ENCODE assay signal across 9 mouse cellular contexts in the genomic region with DNA sequence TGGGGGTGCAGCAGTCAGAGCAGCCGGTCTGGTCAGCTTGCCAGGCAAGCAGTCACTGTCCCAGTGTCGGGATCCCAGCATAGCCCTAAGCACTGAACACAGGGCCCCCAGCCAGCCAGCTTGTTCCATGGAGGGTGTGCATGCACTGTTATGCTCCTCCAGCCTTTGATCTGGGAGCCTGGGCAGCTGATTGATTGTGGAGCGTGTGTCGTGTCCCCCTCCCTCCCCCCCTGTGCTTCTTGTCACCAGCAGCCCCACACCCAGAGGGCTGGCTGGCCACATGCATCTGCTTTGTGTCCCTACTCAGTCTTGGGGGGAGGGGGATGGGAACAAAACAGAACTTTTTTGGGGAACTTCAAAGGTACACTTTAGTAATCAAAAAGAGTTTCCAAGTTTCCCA. TPM values are rescaled to one million over a fixed set of nuclear protein-coding genes. Genes with fewer than 3 reads are reported as not detected.
DNase-seq lines count a peak whose midpoint lies in the region; ATAC-seq lines count a peak whose summit lies in the region.
"Had no signal": no experiment of that assay in that cellular context is flagged by ENCODE, and none has a peak within 500 bp of the region (broad histone marks: within the 10 kb centered on the region; RNA-seq: fewer than 3 reads in every experiment).

No protein-coding gene starts in this region.

- DNase-seq in kidney, postnatal 25 days, result no peak
- DNase-seq in neural tube, embryonic 11.5 days (ENCODE audit: low spot score), result peak; percentile 62
- DNase-seq in frontal cortex, postnatal 14 days (ENCODE audit: low spot score in 2 of 2), result no peak
- no peak for DNase-seq in ovary, postnatal 36 days (ENCODE audit: low spot score)

- H3K27me3 ChIP-seq in kidney, embryonic 15.5 days, result no peaks in the 10 kb centered on the region
- H3K27me3 ChIP-seq in embryonic facial prominence, embryonic 12.5 days, result no peaks in the 10 kb centered on the region
- no peaks in the 10 kb centered on the region for H3K27me3 ChIP-seq in hindbrain, embryonic 16.5 days (replicated peaks; ENCODE audit: control insufficient read depth, insufficient read depth, low read length)
- no peaks in the 10 kb centered on the region for H3K27me3 ChIP-seq in neural tube, embryonic 11.5 days (ENCODE audit: control insufficient read depth, insufficient read depth, low read length)

- peak; percentile 66 for ATAC-seq in kidney, embryonic 15.5 days (replicated peaks; ENCODE audit: low FRiP score)
- no peak for ATAC-seq in embryonic facial prominence, embryonic 12.5 days (ENCODE audit: insufficient number of reproducible peaks, insufficient read depth, low FRiP score, low TSS enrichment)
- ATAC-seq in hindbrain, embryonic 16.5 days, result peak; percentile 81
- peak; percentile 83 for ATAC-seq in neural tube, embryonic 11.5 days (ENCODE audit: insufficient read depth, low FRiP score, low TSS enrichment)
- ATAC-seq in megakaryocyte, adult 5-6 weeks (ENCODE audit: poor library complexity, severe bottlenecking), result no peak

- H3K4me1 ChIP-seq in kidney, embryonic 15.5 days, result peaks cover 48% of the 10 kb centered on the region
- peaks cover 17% of the 10 kb centered on the region for H3K4me1 ChIP-seq in embryonic facial prominence, embryonic 12.5 days
- H3K4me1 ChIP-seq in hindbrain, embryonic 16.5 days (ENCODE audit: control insufficient read depth, insufficient read depth, low read depth, low read length), result no peaks in the 10 kb centered on the region
- peaks cover 17% of the 10 kb centered on the region for H3K4me1 ChIP-seq in neural tube, embryonic 11.5 days (ENCODE audit: control insufficient read depth, insufficient read depth, low read length)

- 15% methylated on average over 4 of the region's 4 CpGs for WGBS in kidney, embryonic 15.5 days
- 18% methylated on average over 4 of the region's 4 CpGs for WGBS in embryonic facial prominence, embryonic 12.5 days
- 9% methylated on average over 4 of the region's 4 CpGs for WGBS in hindbrain, embryonic 16.5 days
- WGBS in neural tube, embryonic 11.5 days, result 4% methylated on average over 4 of the region's 4 CpGs

- H3K27ac ChIP-seq in kidney, embryonic 15.5 days, result peak overlapping the region; percentile 86
- H3K27ac ChIP-seq in embryonic facial prominence, embryonic 12.5 days, result peak overlapping the region; percentile 68; the same call in 1 of the 2 replicates
- H3K27ac ChIP-seq in hindbrain, embryonic 16.5 days (ENCODE audit: low read depth, low read length), result no peak overlapping the region
- H3K27ac ChIP-seq in neural tube, embryonic 11.5 days (ENCODE audit: low read depth, low read length), result peak overlapping the region; percentile 39; the same call in 1 of the 2 replicates

- H3K4me3 ChIP-seq in kidney, embryonic 15.5 days (replicated peaks), result no peak overlapping the region
- no peak overlapping the region for H3K4me3 ChIP-seq in embryonic facial prominence, embryonic 12.5 days
- H3K4me3 ChIP-seq in hindbrain, embryonic 16.5 days (ENCODE audit: low read length), result no peak overlapping the region
- no peak overlapping the region for H3K4me3 ChIP-seq in neural tube, embryonic 11.5 days (ENCODE audit: low read depth, low read length)

- peak overlapping the region; percentile 4; the same call in 1 of the 2 replicates for H3K4me2 ChIP-seq in kidney, embryonic 15.5 days
- H3K4me2 ChIP-seq in embryonic facial prominence, embryonic 12.5 days (replicated peaks), result no peak overlapping the region
- no peak overlapping the region for H3K4me2 ChIP-seq in hindbrain, embryonic 16.5 days (ENCODE audit: low read length)
- no peak overlapping the region for H3K4me2 ChIP-seq in neural tube, embryonic 11.5 days (ENCODE audit: low read depth)

- no peak overlapping the region for H3K9ac ChIP-seq in kidney, embryonic 15.5 days
- H3K9ac ChIP-seq in embryonic facial prominence, embryonic 12.5 days, result no peak overlapping the region
- H3K9ac ChIP-seq in hindbrain, embryonic 16.5 days (ENCODE audit: low read depth, low read length), result no peak overlapping the region
- H3K9ac ChIP-seq in neural tube, embryonic 11.5 days (ENCODE audit: low read length), result peak overlapping the region; percentile 28

- H3K9me3 ChIP-seq in kidney, embryonic 15.5 days (replicated peaks), result no peaks in the 10 kb centered on the region
- no peaks in the 10 kb centered on the region for H3K9me3 ChIP-seq in embryonic facial prominence, embryonic 12.5 days
- H3K9me3 ChIP-seq in hindbrain, embryonic 16.5 days (ENCODE audit: control insufficient read depth, low read length), result no peaks in the 10 kb centered on the region
- no peaks in the 10 kb centered on the region for H3K9me3 ChIP-seq in neural tube, embryonic 11.5 days (ENCODE audit: control insufficient read depth, low read length)

- peaks cover 43% of the 10 kb centered on the region for H3K36me3 ChIP-seq in kidney, embryonic 15.5 days
- peaks cover 46% of the 10 kb centered on the region for H3K36me3 ChIP-seq in embryonic facial prominence, embryonic 12.5 days
- peaks cover 5% of the 10 kb centered on the region; the same call in 1 of the 2 replicates for H3K36me3 ChIP-seq in hindbrain, embryonic 16.5 days (ENCODE audit: control insufficient read depth, insufficient read depth, low read length)
- H3K36me3 ChIP-seq in neural tube, embryonic 11.5 days (ENCODE audit: control insufficient read depth, insufficient read depth, low read length), result peaks cover 8% of the 10 kb centered on the region

RNA-seq across cellular contexts. Expression of a gene that starts 18.4 kb away (rescaled TPM):
- 164 and 176 TPM in 2 replicates for polyA plus RNA-seq in kidney, embryonic 15.5 days (2015; fragmentation: Nextera tagmentation; extraction: Ambion mirVana)
- polyA plus RNA-seq in embryonic facial prominence, embryonic 12.5 days (2016; fragmentation: Nextera tagmentation; extraction: Ambion mirVana), result 131 TPM in 2 replicates
- polyA plus RNA-seq in hindbrain, embryonic 16.5 days (2015; fragmentation: Nextera tagmentation; extraction: Ambion mirVana), result 106 and 107 TPM in 2 replicates
- polyA plus RNA-seq in neural tube, embryonic 11.5 days (2014; fragmentation: Nextera tagmentation; extraction: Ambion mirVana), result 112 and 115 TPM in 2 replicates
- 84.6 and 95.8 TPM in 2 replicates for total RNA-seq in megakaryocyte, adult 5-6 weeks (2015)
- total RNA-seq in megakaryocyte, adult 5-6 weeks (2017), result 67.0 and 71.5 TPM in 2 replicates

RNA-seq across cellular contexts. Expression of a gene that starts 18.5 kb away (rescaled TPM):
- polyA plus RNA-seq in kidney, embryonic 15.5 days (2015; fragmentation: Nextera tagmentation; extraction: Ambion mirVana), result 52.9 and 66.0 TPM in 2 replicates
- polyA plus RNA-seq in embryonic facial prominence, embryonic 12.5 days (2016; fragmentation: Nextera tagmentation; extraction: Ambion mirVana), result 77.5 and 83.7 TPM in 2 replicates
- polyA plus RNA-seq in hindbrain, embryonic 16.5 days (2015; fragmentation: Nextera tagmentation; extraction: Ambion mirVana), result 73.4 and 77.8 TPM in 2 replicates
- polyA plus RNA-seq in neural tube, embryonic 11.5 days (2014; fragmentation: Nextera tagmentation; extraction: Ambion mirVana), result 39.7 and 44.7 TPM in 2 replicates
- total RNA-seq in megakaryocyte, adult 5-6 weeks (2015), result 6.3 and 7.2 TPM in 2 replicates
- total RNA-seq in megakaryocyte, adult 5-6 weeks (2017), result 21.0 and 21.6 TPM in 2 replicates

RNA-seq across cellular contexts. Expression of a gene that starts 22.4 kb away (rescaled TPM):
- 127 and 144 TPM in 2 replicates for polyA plus RNA-seq in kidney, embryonic 15.5 days (2015; fragmentation: Nextera tagmentation; extraction: Ambion mirVana)
- polyA plus RNA-seq in embryonic facial prominence, embryonic 12.5 days (2016; fragmentation: Nextera tagmentation; extraction: Ambion mirVana), result 131 and 139 TPM in 2 replicates
- 146 and 151 TPM in 2 replicates for polyA plus RNA-seq in hindbrain, embryonic 16.5 days (2015; fragmentation: Nextera tagmentation; extraction: Ambion mirVana)
- 124 and 136 TPM in 2 replicates for polyA plus RNA-seq in neural tube, embryonic 11.5 days (2014; fragmentation: Nextera tagmentation; extraction: Ambion mirVana)
- 57.9 and 63.1 TPM in 2 replicates for total RNA-seq in megakaryocyte, adult 5-6 weeks (2015)
- 59.5 and 70.2 TPM in 2 replicates for total RNA-seq in megakaryocyte, adult 5-6 weeks (2017)

RNA-seq across cellular contexts. Expression of a gene that starts 26.1 kb away (rescaled TPM):
- 27.6 and 31.0 TPM in 2 replicates for polyA plus RNA-seq in kidney, embryonic 15.5 days (2015; fragmentation: Nextera tagmentation; extraction: Ambion mirVana)
- 59.7 and 62.8 TPM in 2 replicates for polyA plus RNA-seq in embryonic facial prominence, embryonic 12.5 days (2016; fragmentation: Nextera tagmentation; extraction: Ambion mirVana)
- polyA plus RNA-seq in hindbrain, embryonic 16.5 days (2015; fragmentation: Nextera tagmentation; extraction: Ambion mirVana), result 624 and 705 TPM in 2 replicates
- polyA plus RNA-seq in neural tube, embryonic 11.5 days (2014; fragmentation: Nextera tagmentation; extraction: Ambion mirVana), result 12.1 and 13.9 TPM in 2 replicates
- total RNA-seq in megakaryocyte, adult 5-6 weeks (2015), result 0.25 and 0.83 TPM in 2 replicates
- 1.4 TPM in 1 of 2 replicates, not detected in the other for total RNA-seq in megakaryocyte, adult 5-6 weeks (2017)
- total RNA-seq: common myeloid progenitor, adult 5-6 weeks had no signal

RNA-seq across cellular contexts. Expression of a gene that starts 31.9 kb away (rescaled TPM):
- 31.9 and 32.1 TPM in 2 replicates for polyA plus RNA-seq in kidney, embryonic 15.5 days (2015; fragmentation: Nextera tagmentation; extraction: Ambion mirVana)
- 11.5 and 12.3 TPM in 2 replicates for polyA plus RNA-seq in embryonic facial prominence, embryonic 12.5 days (2016; fragmentation: Nextera tagmentation; extraction: Ambion mirVana)
- polyA plus RNA-seq in hindbrain, embryonic 16.5 days (2015; fragmentation: Nextera tagmentation; extraction: Ambion mirVana), result 11.1 and 12.7 TPM in 2 replicates
- polyA plus RNA-seq in neural tube, embryonic 11.5 days (2014; fragmentation: Nextera tagmentation; extraction: Ambion mirVana), result 14.9 and 16.5 TPM in 2 replicates
- 24.9 and 30.0 TPM in 2 replicates for total RNA-seq in megakaryocyte, adult 5-6 weeks (2015)
- 20.0 and 25.0 TPM in 2 replicates for total RNA-seq in megakaryocyte, adult 5-6 weeks (2017)

Comparison
In these comparisons a context has a peak if more than half of its experiments do, and no peak if none do; other contexts are left out.
1. ATAC-seq: peak in kidney, embryonic 15.5 days (single experiment), hindbrain, embryonic 16.5 days (single experiment) and neural tube, embryonic 11.5 days (single experiment); none in embryonic facial prominence, embryonic 12.5 days (single experiment) and megakaryocyte, adult 5-6 weeks (single experiment).